Mouse (Mus musculus) urinary bladder, postnatal 10 days (tissue): ENCODE data around the gene Il4i1.

Experiments
- DNase-seq: peaks from one replicate; pipeline ENCODE4 v3.0.0; 2022; ENCODE audit warnings: low spot score

Il4i1 gene

DNA sequence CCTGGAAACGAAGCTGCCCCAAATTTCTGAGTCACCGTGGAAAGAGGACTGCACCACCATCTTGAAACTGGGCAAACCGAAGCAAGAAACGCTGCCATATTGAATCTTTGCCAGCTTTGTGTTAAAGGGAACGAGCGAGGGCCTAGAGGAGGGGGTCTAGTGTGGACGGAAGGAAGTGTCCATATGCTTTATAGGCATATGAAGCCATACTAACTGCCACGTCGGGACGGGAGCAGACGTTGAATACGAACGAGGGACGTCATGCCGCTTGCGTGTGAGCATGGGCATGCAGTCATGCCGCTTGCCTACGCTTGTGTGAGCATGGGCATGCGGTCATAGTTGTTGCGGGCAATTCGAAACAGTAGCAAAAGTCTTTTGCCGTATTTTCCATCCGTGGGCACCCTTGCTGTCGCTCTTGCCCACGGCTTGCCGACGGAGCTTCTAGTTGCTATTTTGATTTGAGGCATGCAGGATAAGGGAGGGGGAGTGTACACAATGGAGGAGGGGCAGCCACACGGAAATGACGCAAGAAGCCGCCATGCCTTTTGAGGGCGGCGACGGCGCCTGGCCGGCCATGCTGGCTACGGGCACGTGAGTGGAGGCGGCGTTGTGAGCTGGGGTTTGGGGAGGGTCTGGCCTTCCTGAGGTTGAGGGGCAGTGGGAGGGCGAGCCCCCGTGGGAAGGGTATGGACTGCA is 33.4 kb downstream of the Il4i1 start:
- DNase-seq = peak; percentile 67

DNA sequence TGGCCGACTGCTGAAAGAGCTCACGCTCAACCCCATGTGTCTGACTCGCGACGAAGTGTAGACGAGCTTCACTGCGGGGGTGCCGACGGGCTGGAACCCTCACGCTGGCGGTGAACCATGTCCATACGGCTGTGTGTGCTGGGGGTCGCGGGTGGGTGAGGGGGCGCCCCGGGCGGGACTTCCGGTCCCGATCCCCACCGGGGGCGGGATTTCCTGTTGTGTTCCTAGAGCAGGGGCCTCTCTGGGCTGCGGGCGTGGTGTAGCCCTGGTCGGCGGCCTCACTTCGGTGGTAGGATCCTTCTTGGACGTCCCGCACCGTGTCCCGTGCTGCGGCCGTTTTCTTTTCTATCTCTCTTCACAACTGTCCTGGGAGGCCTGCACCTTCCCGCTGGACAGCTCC is 34.0 kb downstream of the Il4i1 start:
- no peak for DNase-seq

DNA sequence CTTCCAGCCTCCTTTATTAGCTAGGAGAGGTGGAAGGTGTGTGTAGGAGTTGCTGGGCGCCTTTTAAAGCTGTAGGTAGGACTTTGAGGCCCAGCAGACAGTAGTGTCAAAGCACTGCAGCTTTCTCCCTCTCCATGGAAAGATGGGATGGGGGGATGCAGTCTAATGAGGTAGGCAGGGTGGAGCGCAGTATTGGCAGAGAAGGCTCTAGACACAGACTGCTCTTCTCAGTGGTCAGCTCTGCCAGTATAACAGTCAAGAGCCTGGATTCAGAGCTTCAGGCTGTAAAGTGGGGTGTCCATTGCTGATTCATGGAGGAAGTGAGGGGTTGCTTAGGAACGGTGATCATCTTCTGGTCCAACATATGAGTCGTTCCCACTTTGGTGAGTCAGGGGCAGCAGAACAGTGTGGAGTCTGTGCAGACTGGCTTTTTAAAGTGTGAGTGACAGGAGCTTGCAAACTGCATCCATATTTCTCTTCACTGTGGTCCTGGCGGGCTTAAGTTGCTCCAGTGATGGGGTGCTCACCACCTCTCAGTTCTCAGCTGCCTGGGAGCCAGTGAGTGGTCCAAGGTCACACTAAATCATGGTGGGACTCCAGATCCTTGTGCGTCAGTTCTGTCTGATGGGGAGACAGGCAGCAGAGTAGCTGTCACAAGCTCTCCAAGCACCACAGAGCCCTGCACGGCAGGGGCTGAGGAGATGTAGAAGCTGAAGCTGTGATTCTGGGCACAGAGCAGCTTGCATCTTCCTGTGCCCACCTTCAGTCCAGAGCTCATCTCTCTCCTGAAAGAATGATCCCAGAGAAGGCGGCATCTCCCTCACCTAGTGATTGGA is 34.8 kb downstream of the Il4i1 start:
- no peak for DNase-seq

DNA sequence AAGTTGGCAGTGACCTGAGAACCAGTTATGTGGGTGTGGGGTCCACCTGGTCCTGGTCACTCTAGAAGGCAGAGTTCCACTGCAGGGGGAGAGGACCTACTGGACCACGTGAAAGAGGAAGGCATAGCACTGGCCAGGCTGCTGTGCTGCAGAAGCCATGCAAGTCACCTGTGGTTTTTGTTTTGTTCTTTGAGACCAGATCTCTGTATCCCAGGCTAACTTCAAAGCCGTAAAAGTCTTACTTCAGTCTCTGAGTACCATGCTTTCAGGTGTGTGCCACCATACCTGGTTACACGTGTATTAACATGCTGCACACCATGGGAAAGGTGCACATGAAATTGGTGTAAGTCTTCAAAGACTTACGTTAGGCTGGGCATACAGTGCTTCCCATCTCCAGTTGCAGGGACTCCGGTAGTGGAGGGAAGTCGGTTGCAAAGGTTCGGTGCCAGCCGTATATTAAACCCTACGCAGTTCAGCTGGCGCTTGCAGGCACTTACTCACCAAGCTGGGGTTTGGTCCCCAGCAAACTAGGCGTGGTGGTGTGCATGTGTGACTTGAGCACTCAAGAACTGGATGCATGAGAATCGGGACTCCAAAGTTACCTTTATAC is 35.5 kb downstream of the Il4i1 start:
- no peak for DNase-seq

DNA sequence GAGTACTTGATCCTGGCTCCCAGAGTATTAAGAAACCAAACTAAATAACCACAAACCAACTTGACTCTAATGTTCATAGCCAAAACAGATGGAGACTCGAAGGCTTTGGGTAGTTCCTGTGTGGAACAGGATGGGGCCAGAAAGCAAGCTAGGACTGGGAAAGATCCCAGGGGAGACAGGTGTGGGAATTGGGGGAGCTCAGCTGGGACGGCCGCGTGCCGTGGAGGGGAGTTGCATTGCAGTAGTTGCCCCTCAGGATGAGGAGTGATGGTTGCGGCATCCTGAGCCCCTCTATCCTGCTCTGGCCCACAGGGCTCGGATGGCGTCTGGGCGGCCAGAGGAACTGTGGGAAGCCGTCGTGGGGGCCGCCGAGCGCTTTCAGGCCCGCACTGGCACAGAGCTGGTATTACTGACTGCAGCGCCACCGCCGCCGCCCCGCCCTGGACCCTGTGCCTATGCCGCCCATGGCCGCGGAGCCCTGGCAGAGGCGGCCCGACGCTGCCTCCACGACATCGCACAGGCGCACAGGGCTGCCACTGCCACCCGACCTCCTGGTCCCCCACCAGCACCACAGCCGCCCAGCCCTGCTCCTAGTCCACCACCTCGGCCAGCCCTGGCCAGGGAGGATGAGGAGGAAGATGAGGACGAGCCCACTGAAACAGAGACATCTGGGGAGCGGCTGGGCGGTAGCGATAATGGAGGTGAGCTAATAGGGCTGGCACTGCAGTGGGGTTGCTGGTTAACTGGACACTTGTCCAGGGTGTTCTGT is 36.3 kb downstream of the Il4i1 start:
- no peak for DNase-seq

DNA sequence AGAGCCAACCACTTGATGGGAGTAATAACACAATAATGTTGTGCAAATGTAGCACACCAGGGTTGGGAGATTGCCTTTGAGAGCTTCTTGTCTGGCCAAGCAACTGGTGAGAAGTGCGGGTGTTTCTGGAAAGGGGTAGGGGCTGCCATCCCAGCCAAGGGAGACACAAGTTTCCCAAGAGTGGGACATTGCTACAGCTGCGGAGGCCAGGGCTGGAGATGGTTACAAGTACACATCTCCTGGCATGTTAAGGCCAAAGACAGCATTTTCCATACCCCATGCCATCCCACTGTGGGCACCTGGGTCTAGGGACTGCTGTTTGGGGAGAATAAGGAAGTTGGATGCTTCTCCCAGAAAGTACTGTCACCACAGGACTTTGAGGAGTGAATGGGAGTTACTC is 36.9 kb downstream of the Il4i1 start:
- DNase-seq = no peak

DNA sequence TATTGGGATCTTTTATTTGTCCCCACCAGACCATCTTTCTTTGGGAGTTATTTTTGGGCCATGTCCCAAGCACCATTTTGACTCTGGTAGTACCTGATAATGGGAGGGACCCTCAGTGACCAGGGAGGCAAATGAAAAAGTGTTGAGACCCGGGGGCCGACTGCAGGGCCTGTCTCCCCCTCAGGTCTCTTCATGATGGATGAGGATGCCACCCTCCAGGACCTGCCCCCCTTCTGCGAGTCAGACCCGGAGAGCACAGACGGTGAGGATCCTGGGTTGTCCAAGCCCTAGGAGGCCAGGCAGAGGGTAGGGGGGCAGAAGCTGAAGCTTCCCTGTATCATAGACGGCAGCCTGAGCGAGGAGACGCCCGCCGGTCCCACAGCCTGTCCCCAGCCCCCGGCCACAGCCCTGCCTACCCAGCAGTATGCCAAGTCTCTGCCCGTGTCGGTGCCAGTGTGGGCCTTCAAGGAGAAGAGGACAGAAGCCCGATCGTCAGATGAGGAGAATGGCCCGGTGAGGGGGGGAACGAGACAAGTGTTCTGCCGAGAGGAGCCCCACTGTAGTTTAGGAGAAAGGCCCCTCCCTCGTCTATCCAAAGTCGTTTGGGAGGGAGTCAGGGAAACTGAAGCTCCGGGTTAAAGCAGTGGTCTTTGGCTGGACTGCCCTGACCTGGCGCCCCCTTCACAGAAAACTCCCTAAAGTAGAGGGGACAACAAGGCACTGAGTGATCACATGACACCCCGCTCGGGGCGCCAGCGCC is 37.6 kb downstream of the Il4i1 start:
- no peak for DNase-seq

DNA sequence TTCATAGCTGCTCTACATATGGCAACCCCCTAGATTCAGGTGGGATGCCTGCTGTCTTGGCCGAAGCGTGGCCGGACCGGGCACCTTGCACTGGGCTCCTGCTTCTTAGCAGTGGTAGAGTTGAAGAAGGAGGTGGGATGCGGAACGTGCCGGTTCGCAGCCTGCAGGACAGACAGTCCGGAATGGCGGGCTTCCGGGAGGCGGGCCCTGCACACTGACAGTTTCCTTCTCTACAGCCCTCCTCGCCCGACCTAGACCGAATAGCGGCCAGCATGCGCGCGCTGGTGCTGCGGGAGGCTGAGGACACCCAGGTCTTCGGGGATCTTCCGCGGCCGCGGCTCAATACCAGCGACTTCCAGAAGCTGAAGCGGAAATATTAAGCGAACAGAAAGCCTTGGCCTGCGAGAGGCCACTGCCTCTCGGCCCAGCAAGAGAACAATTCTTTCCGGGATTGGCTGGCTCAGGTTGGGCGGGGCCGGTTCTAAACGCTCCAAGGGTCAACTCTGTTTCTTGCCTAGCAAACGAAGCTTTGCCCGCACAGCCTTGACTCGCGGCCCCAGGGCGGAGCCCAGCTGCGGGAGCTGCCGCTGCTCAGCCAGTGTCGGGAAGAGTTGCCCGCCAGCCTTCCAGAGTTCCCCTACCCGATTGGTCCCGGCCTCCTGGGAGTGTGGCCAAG is 38.3 kb downstream of the Il4i1 start:
- DNase-seq = no peak

DNA sequence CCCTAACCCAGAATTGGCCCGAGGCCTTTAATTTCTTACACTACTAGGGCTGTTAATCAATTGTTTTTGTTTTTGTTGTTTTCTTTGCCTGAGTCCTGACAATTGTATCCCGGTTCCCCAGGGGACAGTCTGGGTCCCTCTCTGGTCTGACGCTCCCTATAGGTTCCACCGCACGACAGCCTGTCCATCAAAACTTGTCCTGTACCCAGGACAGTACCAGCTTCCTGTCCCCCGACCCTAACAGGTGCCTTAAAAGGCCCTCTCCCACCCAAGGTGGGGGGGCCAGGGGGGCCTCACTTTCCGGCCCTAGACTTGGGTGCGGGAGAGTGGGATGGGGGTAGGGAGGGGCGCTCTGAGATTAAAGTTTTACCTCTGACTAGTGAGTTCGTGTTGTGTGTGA is 38.8 kb downstream of the Il4i1 start:
- no peak for DNase-seq

DNA sequence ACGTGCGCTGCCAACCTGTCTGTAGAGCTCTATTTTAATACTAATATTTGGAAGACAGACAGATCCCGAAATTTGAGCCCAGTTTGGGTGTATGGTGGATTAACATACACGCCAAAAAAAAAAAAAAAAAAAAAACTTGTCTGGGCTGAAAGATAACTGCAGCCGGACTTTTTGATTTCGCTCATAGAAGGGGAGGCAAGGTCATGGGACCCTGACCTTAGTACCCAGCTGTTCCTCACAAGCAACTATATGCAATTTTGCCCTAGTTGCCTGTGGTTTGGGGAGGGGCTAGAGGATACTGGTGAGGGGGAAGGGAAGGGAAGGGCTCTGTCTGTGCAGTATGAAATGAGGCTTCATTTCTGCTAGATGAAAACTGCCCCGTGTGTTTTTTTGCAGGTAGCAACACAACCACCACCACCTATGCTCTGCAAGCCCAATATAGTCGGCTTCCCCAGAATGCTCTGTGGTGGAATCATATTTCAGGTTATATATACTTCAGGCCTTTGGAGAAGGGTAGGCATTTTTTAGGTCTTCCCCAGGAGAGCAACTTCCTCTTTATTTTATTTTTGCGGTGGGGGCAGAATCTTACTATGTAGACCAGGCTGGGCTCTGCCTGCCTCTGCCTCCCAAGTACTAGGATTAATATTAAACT is 40.2 kb downstream of the Il4i1 start:
- DNase-seq = no peak

DNA sequence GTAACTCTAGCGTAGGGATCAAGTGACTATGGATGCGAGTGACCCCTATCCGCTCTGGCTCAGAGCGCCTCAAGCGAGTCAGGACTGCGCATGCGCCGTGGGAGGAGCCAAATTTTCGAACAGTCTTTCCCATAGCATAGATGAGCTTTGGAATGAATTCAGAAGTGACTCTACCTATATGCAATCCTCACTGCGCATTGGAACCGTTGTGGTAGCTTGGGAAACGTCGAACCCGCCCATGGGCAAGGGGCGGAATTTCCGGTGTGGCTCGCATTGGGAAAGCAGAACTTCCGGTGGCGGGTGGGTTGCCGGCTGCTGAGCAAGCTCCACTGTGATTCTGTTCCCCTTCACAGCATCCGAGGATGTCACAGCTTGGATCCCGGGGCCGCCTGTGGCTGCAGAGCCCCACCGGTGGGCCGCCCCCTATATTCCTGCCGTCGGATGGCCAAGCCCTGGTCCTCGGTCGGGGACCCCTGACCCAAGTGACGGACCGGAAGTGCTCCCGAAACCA is 40.9 kb downstream of the Il4i1 start, which contains the start of gene Pnkp:
Pnkp (plus strand) TSS at position 98 of the 511 bp plus-strand sequence.
- no peak for DNase-seq

DNA sequence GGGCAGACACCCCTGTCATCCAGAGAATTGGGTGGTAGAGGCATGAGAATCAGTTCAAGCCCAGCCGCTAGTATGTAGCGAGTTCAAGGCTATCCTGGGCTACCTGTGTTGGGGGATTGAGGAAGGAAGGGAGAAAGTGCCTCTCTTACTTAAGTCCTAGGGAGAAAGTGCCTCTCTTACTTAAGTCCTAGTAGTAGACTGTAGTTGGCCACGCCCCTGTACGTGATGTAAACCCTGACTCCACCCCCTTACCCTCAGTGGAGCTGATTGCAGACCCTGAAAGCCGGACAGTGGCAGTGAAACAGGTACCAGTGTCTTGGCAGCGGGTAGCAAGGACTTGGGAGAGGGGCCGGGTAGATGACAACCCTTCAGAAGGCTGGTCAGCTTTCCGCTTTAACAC is 41.7 kb downstream of the Il4i1 start:
- DNase-seq = no peak

DNA sequence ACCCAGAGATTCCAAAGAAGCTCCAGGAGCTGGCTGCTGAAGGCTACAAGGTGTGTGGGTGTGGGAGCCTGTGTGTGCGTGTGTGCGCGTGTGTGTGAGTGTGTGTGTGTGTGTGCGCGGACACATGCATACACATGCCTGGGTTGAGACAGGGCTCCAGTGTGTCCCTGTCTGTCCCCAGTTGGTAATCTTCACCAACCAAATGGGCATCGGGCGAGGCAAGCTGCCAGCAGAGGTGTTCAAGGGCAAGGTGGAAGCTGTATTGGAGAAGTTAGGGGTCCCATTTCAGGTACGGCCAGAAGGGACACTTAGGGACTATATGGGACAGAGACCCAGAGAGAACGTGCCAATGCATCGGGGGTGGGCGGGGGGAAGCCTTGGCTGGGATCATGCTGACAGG is 43.7 kb downstream of the Il4i1 start:
- DNase-seq = no peak

DNA sequence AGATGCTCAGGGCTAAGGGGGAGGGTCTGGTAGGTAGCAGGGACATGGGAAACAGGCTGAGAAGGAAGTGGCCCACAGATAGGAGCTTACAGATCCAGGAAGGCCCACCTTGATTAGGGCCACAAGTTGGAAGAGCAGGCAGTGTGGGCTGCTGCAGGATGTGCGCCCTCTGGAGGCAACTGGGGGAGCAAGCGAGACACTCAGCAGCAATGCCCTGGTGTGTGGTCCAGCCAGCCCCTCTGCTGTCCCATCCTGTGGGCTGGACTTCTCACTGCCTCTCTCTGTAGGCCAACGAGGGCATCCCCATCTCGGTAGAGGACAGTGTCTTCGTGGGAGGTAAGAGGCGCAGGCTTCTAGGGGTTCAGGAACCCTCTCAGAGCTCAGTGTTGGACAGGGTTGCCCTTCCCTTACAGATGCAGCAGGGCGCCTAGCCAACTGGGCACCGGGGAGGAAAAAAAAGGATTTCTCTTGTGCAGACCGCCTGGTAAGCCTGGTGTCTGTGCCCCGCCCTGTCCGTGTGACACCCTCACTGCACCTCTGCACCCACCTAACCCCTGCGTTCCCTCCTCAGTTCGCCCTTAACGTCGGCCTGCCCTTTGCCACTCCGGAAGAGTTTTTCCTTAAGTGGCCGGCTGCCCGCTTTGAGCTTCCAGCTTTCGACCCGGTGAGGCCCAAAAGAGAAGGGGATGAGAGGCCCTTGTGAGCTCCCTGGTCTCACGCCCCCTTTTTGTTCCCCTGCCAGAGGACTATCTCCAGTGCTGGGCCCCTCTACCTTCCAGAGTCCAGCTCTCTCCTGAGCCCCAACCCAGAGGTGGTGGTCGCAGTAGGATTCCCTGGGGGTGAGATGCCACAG is 44.6 kb downstream of the Il4i1 start:
- no peak for DNase-seq

DNA sequence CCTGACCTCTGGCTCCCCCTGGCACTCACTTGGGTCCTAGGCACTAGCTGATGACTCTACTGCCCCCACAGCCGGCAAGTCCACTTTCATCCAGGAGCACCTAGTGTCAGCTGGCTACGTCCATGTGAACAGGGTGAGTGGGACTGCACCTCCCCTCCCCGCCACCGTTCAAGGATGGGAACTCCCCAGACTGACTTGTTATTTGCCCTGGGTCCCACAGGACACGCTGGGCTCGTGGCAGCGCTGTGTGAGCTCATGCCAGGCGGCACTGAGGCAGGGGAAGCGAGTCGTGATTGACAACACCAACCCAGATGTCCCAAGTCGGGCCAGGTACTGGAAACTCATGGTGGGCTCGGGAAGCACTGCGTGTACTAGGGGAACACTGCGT is 45.2 kb downstream of the Il4i1 start:
- no peak for DNase-seq

DNA sequence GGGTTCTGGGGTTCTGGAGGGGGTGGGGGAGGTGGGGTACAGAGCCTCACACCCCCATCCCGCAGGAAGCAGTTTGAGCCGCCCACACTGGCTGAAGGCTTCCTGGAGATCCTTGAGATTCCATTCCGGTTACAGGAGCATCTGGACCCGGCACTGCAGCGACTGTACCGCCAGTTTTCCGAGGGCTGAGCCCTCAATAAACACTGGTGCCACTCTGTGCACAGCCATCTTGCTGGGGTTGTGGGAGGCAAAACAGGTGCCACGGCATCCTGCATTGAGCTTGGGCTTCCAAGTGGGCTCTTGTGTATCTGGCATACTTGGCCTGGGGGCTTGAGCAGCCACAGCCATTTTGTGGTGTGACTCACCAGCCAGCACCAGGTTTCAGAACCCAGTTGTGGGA is 46.2 kb downstream of the Il4i1 start:
- no peak for DNase-seq

DNA sequence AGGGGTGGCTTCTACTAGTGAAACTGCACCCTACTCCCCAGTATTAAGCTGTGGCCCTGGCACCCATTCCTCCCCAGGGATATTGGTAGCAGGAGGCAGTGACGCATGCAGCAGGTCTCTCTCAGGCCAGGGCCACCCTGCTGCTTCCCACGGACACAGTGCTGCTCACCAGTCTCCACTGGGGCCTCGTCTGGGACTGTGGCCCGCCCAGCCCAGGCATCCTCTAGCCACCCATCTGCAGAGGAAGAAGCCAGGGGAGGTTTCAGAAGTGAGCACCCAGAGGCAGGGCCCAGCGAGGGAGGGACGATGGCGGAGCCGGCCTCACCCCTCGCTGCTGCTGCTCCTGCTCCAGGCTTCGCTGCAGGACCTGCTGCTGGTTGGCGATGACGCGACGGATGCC is 47.0 kb downstream of the Il4i1 start:
- no peak for DNase-seq

DNA sequence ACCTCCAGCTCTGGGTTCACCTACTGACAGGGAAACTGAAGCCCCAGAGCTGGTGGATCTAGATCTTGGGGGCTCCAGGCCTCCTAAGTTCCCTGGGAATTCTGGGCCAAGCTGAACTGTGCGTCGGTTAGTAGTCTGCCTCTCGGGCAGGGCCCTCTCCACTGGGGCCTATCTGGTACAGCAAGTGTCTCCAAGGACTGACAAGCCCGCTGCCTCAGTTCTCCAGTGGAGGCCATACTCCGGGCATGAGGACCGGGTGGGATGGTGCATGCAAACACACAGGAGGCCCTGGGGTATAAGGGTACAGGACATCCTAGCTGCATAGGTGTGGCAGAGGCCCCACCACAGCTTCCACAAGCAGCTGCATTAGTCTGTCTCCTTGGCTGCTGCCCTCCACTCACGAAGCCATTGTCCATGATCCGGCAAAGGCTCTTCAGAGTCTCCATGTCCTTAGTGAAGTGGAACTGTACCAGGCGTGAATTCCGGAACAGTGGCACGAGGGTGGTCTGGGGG is 47.9 kb downstream of the Il4i1 start:
- DNase-seq = no peak
